Mouse (Mus musculus): ENCODE data around the gene Epb41l3.

DNA sequence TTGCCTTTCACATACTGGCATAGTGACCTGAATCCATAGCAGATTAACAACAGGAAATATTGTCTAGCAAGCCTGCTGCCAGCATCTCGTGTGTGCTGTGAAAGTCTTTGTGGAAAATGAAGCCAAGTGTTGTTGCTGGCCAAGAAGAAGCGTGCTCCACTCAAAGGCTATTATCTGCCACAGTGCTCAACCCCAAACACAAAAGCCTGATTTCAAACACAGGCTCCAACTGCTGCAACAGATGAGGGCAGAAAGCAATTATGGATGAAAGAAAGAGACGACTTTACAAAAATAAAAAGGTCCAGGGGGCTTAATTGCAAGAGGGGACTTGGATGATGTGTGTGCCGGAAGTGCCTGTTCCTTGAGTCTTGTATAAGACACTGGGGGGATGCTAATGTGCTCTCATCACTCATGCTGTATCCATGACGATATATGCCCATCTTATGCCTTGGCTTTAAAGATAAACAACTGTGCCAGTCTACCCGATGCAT, 154.7 kb downstream of the Epb41l3 start:
- TF ChIP-seq CTCF (IDR thresholded peaks at IDR 0.05; ENCODE audit: insufficient read depth, low read depth, low read length) (no peak), POLR2A (IDR thresholded peaks at IDR 0.05; ENCODE audit: insufficient read depth, low read depth, low read length) (no peak)
